Mouse (Mus musculus) neural tube, embryonic 14.5 days (tissue): Measurements from ENCODE around the gene Acot4. TPM values are rescaled to one million over a fixed set of nuclear protein-coding genes. Genes with fewer than 3 reads are reported as not detected.
"Not testable (repeated sequence)": the region's sequence is repeated elsewhere in the genome, so short reads cannot be mapped to it uniquely, and the experiment has no call there.

ENCODE experiments used
- ATAC-seq: fragments of 200-750 bp; cut with Nextera tagmentation; 2 replicates; pipeline ENCODE4 v1.8.0; 2017; ENCODE audit warnings: low read depth, mild to moderate bottlenecking, moderate TSS enrichment, moderate library complexity
- H3K27ac ChIP-seq: fragments of 300-500 bp; sonication (generic); 2 replicates; pipeline ENCODE4 v1.5.1; 2014; ENCODE audit warnings: low read depth, mild to moderate bottlenecking, control low read depth, low read length, moderate library complexity, mixed read lengths
- H3K27me3 ChIP-seq: fragments of 300-500 bp; sonication (generic); 2 replicates; pipeline ENCODE4 v1.6.1; 2014; ENCODE audit warnings: low read length; ENCODE audit not compliant: control insufficient read depth, insufficient read depth
- H3K36me3 ChIP-seq: fragments of 300-500 bp; sonication (generic); 2 replicates; pipeline ENCODE4 v1.6.1; 2014; ENCODE audit warnings: low read length, mixed read lengths; ENCODE audit not compliant: control insufficient read depth, insufficient read depth
- H3K4me1 ChIP-seq: fragments of 300-500 bp; sonication (generic); 2 replicates; pipeline ENCODE4 v1.6.1; 2014; ENCODE audit warnings: low read length; ENCODE audit not compliant: control insufficient read depth, insufficient read depth
- H3K4me2 ChIP-seq: fragments of 300-500 bp; sonication (generic); 2 replicates; pipeline ENCODE4 v1.6.1; 2014; ENCODE audit warnings: mild to moderate bottlenecking, low read depth, low read length, control low read depth
- H3K4me3 ChIP-seq: fragments of 300-500 bp; sonication (generic); 2 replicates; pipeline ENCODE4 v1.5.1; 2014; ENCODE audit warnings: low read depth, low read length, control low read depth, mixed read lengths
- H3K9ac ChIP-seq: fragments of 300-500 bp; sonication (generic); replicated peaks from 2 replicates; pipeline ENCODE4 v1.6.1; 2014; ENCODE audit warnings: low read depth, mild to moderate bottlenecking, control low read depth, low read length, mixed read lengths
- H3K9me3 ChIP-seq: fragments of 300-500 bp; sonication (generic); 2 replicates; pipeline ENCODE4 v1.6.1; 2016; ENCODE audit warnings: low read length; ENCODE audit not compliant: control insufficient read depth
- WGBS: fragments of 180-500 bp; shearing (Covaris S2); extraction: QIAGEN DNeasy Blood & Tissue Kit; methylation state at CpG from one replicate; pipeline ENCODE4 v1.1.7; 2014; 5-methylcytosine and 5-hydroxymethylcytosine counted together
- polyA plus RNA-seq: library from polyadenylated mRNA; unstranded; fragments of >200 nt; fragmentation: Nextera tagmentation; extraction: Ambion mirVana; gene quantifications from 2 replicates; pipeline ENCODE4 v1.2.1, GENCODE M21; 2014

Gene Acot4
- polyA plus RNA-seq, 1 experiment from 2014 or later = 0.47 TPM

GRCm38 (mm10) chr12:84042248-84042647, 4.1 kb downstream of the Acot4 start:
- Histone ChIP-seq H3K4me2 (no peak overlapping the region), H3K27me3 (no peaks in the 10 kb centered on the region), H3K9ac (no peak overlapping the region), H3K27ac (no peak overlapping the region), H3K36me3 (no peaks in the 10 kb centered on the region), H3K4me3 (no peak overlapping the region), H3K9me3 (no peaks in the 10 kb centered on the region), H3K4me1 (no peaks in the 10 kb centered on the region)
- WGBS = 93% methylated on average over 5 of the region's 5 CpGs
- ATAC-seq = no peak

GRCm38 (mm10) chr12:84044045-84044444, 5.9 kb downstream of the Acot4 start:
- Histone ChIP-seq H3K27me3 (no peaks in the 10 kb centered on the region), H3K4me1 (no peaks in the 10 kb centered on the region), H3K9ac (no peak overlapping the region), H3K27ac (no peak overlapping the region), H3K4me3 (no peak overlapping the region), H3K9me3 (0 out of 2 replicates have a peak, but pooled peaks cover 3% of the 10 kb centered on the region), H3K36me3 (no peaks in the 10 kb centered on the region), H3K4me2 (no peak overlapping the region)
- ATAC-seq = no peak
- 83% methylated on average over 2 of the region's 2 CpGs for WGBS

GRCm38 (mm10) chr12:84046906-84047305, 8.7 kb downstream of the Acot4 start:
- Histone ChIP-seq H3K9ac (no peak overlapping the region), H3K27ac (no peak overlapping the region), H3K4me1 (no peaks in the 10 kb centered on the region), H3K27me3 (no peaks in the 10 kb centered on the region), H3K9me3 (0 out of 2 replicates have a peak, but pooled peaks cover 3% of the 10 kb centered on the region), H3K4me2 (no peak overlapping the region), H3K36me3 (no peaks in the 10 kb centered on the region), H3K4me3 (no peak overlapping the region)
- 100% methylated on average over 1 of the region's 1 CpGs for WGBS
- ATAC-seq = no peak

GRCm38 (mm10) chr12:84050744-84051143, 12.6 kb downstream of the Acot4 start:
- not testable (repeated sequence) for H3K36me3 ChIP-seq, H3K9ac ChIP-seq, H3K4me2 ChIP-seq, ATAC-seq, H3K4me1 ChIP-seq, H3K4me3 ChIP-seq, H3K27me3 ChIP-seq, H3K9me3 ChIP-seq, H3K27ac ChIP-seq
- 79% methylated on average over 5 of the region's 5 CpGs for WGBS

GRCm38 (mm10) chr12:84051937-84052474, 13.8 kb downstream of the Acot4 start, which contains the start of gene Acot3:
Acot3 (plus strand) TSS chr12:84052144.
- Histone ChIP-seq H3K4me2 (peak within 1 kb of the TSS; percentile 56), H3K27me3 (peaks cover 7% of the 10 kb centered on the region; the same call in 1 of the 2 replicates), H3K36me3 (no peaks in the 10 kb centered on the region), H3K27ac (no peak within 1 kb of the TSS), H3K9ac (no peak within 1 kb of the TSS), H3K4me3 (no peak within 1 kb of the TSS; the same call in 1 of the 2 replicates), H3K4me1 (no peaks in the 10 kb centered on the region), H3K9me3 (0 out of 2 replicates have a peak, but pooled peaks cover 3% of the 10 kb centered on the region)
- ATAC-seq = no peak
- WGBS = 76% methylated on average over 5 of the region's 5 CpGs

GRCm38 (mm10) chr12:84052609-84053008, 14.4 kb downstream of the Acot4 start:
- 0 out of 2 replicates have a peak, but pooled peaks cover under 1% of the 10 kb centered on the region for H3K9me3 ChIP-seq
- H3K9ac ChIP-seq = no peak overlapping the region
- H3K27me3 ChIP-seq = peaks cover 7% of the 10 kb centered on the region; the same call in 1 of the 2 replicates
- H3K4me2 ChIP-seq = no peak overlapping the region
- H3K36me3 ChIP-seq = no peaks in the 10 kb centered on the region
- H3K27ac ChIP-seq = no peak overlapping the region
- ATAC-seq = no peak
- WGBS = 90% methylated on average over 7 of the region's 7 CpGs
- no peak overlapping the region; the same call in 1 of the 2 replicates for H3K4me3 ChIP-seq
- no peaks in the 10 kb centered on the region for H3K4me1 ChIP-seq

- WGBS = 13% methylated on average over 15 of the region's 16 CpGs
- peaks cover 7% of the 10 kb centered on the region; the same call in 1 of the 2 replicates for H3K27me3 ChIP-seq
Observed at GRCm38 (mm10) chr12:84053173-84053572, 15.0 kb downstream of the Acot4 start.

GRCm38 (mm10) chr12:84053679-84054391, 15.7 kb downstream of the Acot4 start:
- Histone ChIP-seq H3K4me2 (peak overlapping the region; percentile 56), H3K9ac (peak overlapping the region; percentile 32; the same call in 1 of the 2 replicates), H3K36me3 (no peaks in the 10 kb centered on the region), H3K4me3 (peak overlapping the region; percentile 36), H3K27ac (no peak overlapping the region), H3K4me1 (no peaks in the 10 kb centered on the region), H3K9me3 (no peaks in the 10 kb centered on the region), H3K27me3 (peaks cover 7% of the 10 kb centered on the region; the same call in 1 of the 2 replicates)
- no peak for ATAC-seq
- 3% methylated on average over 35 of the region's 46 CpGs for WGBS

More at GRCm38 (mm10) chr12:84053173-84053572, 15.0 kb downstream of the Acot4 start:
- ATAC-seq = no peak
- no peak overlapping the region for H3K27ac ChIP-seq
- peak overlapping the region; percentile 32; the same call in 1 of the 2 replicates for H3K9ac ChIP-seq
- no peaks in the 10 kb centered on the region for H3K9me3 ChIP-seq
- no peaks in the 10 kb centered on the region for H3K36me3 ChIP-seq
- no peaks in the 10 kb centered on the region for H3K4me1 ChIP-seq
- H3K4me3 ChIP-seq = peak overlapping the region; percentile 36
- H3K4me2 ChIP-seq = peak overlapping the region; percentile 56

GRCm38 (mm10) chr12:84060946-84061345, 22.8 kb downstream of the Acot4 start:
- H3K36me3 ChIP-seq = no peaks in the 10 kb centered on the region
- H3K9me3 ChIP-seq = no peaks in the 10 kb centered on the region
- H3K4me2 ChIP-seq = no peak overlapping the region
- no peak overlapping the region for H3K9ac ChIP-seq
- ATAC-seq = no peak
- no peak overlapping the region for H3K27ac ChIP-seq
- H3K27me3 ChIP-seq = no peaks in the 10 kb centered on the region
- H3K4me1 ChIP-seq = no peaks in the 10 kb centered on the region
- 47% methylated on average over 2 of the region's 2 CpGs for WGBS
- no peak overlapping the region for H3K4me3 ChIP-seq
